Mouse (Mus musculus) mature B cell (primary cell): ENCODE data around the gene Snx12.
"Not testable (repeated sequence)": the region's sequence is repeated elsewhere in the genome, so short reads cannot be mapped to it uniquely, and the experiment has no call there.

Source experiments
- in situ Hi-C: fragments of 300-500 bp; cut with MboI; formaldehyde crosslinking; loops from 2 replicates; pipeline ENCODE4 v1.14.3; 2019

Gene Snx12

GRCm38 (mm10) chrX:101131992-101132791 is 90.2 kb downstream of the Snx12 start:
- in situ Hi-C loops: loop anchor here (5.0 kb wide), 1 partner anchor 200 kb away; no protein-coding TSS in a partner anchor

- in situ Hi-C loops: loop anchor here (5.0 kb wide), 1 partner anchor 201 kb away; no protein-coding TSS in a partner anchor
These were observed 91.4 kb downstream of the Snx12 start for GRCm38 (mm10) chrX:101131001-101131400.

- in situ Hi-C loops: no loop called here
These were observed 93.8 kb downstream of the Snx12 start for GRCm38 (mm10) chrX:101128559-101128958.

- in situ Hi-C loops: no loop called here
These were observed 95.4 kb downstream of the Snx12 start for GRCm38 (mm10) chrX:101126977-101127376.

- in situ Hi-C loops: no loop called here
These were observed 95.8 kb downstream of the Snx12 start for GRCm38 (mm10) chrX:101126474-101126955.

- in situ Hi-C loops: no loop called here
These were observed 101.8 kb downstream of the Snx12 start for GRCm38 (mm10) chrX:101120546-101120945.

GRCm38 (mm10) chrX:101085920-101086319 is 136.4 kb downstream of the Snx12 start, which contains the start of gene Slc7a3:
Gene Slc7a3 (minus strand): TSS chrX:101086020.
- in situ Hi-C loops: no loop called here

GRCm38 (mm10) chrX:101085211-101085610 is 137.2 kb downstream of the Snx12 start:
- in situ Hi-C loops: not testable (repeated sequence)

- in situ Hi-C loops: no loop called here
These were observed 138.2 kb downstream of the Snx12 start for GRCm38 (mm10) chrX:101084192-101084591.

GRCm38 (mm10) chrX:101065245-101065644 is 157.1 kb downstream of the Snx12 start:
- in situ Hi-C loops: no loop called here

GRCm38 (mm10) chrX:101063503-101063902 is 158.9 kb downstream of the Snx12 start:
- in situ Hi-C loops: no loop called here

GRCm38 (mm10) chrX:101059541-101059940 is 162.8 kb downstream of the Snx12 start, which contains the start of gene Tex11:
Gene Tex11 (minus strand): TSS chrX:101059667.
- in situ Hi-C loops: no loop called here
